Mouse (Mus musculus) CH12.LX (cell line): ENCODE data around the gene Chpf2.

Experiments used
- CTCF ChIP-seq, 2 experiments: IDR thresholded peaks in 1 of 2; conservative IDR thresholded peaks in 1 of 2; 2 replicates each; pipeline ENCODE4 v1.5.1; 2011 to 2012; ENCODE audit warnings: low read depth in 2 of 2, low read length in 2 of 2, improper control_type of control experiment in 1 of 2, inconsistent platforms in 1 of 2, mild to moderate bottlenecking in 1 of 2, moderate library complexity in 1 of 2
- NRF1 ChIP-seq: IDR thresholded peaks from 2 replicates; pipeline ENCODE4 v1.6.1; 2014; ENCODE audit warnings: low read depth, mild to moderate bottlenecking, inconsistent platforms, low read length, improper control_type of control experiment, moderate library complexity
- ZNF384 ChIP-seq: IDR thresholded peaks from 2 replicates; pipeline ENCODE4 v1.6.1; 2012; ENCODE audit warnings: low read depth, low read length, improper control_type of control experiment, inconsistent platforms

DNA sequence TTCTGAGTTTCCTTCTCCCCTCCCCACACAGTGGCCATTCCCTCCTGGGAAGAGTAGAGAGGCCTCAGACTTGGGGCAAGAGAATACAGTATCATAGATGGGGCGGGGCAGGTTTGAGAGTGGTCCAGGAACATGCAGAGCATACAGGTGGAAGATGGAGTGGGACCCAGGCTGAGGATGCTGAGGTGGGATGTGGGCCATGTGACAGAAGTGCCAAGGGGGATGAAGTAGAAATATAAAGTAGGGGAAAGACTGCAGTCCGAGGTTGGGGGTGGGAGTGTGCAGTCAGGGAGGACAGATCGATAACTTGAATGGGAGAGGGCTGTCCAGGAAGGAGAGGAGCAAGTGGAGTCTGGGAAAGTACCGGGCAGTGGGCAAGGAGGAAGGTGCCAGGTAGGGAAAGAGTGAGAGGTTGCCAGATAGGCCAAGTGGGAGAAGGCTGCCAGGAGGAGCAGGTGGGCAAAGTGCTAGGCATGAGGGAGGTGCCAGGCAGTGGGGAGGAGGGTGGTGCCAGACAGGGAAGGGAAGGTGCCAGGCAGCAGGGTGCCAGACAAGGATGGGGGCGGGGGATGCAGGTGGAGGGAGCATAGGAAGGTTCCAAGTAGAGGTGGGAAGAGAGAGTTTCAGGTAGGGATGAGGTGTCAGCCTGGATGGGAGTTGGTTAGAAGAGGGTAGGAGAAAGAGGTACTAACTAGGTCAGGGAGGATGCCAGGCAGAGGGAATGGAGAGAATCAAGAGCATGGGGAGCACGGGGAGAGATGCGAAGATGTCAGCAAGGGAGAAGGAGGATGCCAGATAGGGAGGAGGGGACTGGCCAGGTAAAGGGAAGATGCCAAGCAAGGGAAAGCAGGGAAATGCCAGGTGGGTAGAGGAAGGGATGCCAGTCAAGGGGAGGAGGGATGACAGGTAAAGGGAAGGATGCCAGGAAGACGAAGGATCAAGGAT lies 36.8 kb downstream of the Chpf2 start:
- no peak for TF ChIP-seq ZNF384
- TF ChIP-seq CTCF (conservative IDR thresholded peaks at IDR 0.05 in 1 of 2, IDR thresholded peaks at IDR 0.05 in 1 of 2; ENCODE audit: low read depth in 2 of 2, low read length in 2 of 2): no peak
- no peak for TF ChIP-seq NRF1
